Mouse (Mus musculus): ENCODE measurements at regions not wholly inside any gene's neighbourhood (a gene's known extent, or its start where the extent isn't known, plus 50 kb on each side); places are given as distances from the start of the nearest gene placed in this dataset.
A peak's percentile ranks its signal among the peaks of the same experiment; 100 is the strongest.
"Not testable (repeated sequence)": the region's sequence is repeated elsewhere in the genome, so short reads cannot be mapped to it uniquely, and the experiment has no call there.

DNA sequence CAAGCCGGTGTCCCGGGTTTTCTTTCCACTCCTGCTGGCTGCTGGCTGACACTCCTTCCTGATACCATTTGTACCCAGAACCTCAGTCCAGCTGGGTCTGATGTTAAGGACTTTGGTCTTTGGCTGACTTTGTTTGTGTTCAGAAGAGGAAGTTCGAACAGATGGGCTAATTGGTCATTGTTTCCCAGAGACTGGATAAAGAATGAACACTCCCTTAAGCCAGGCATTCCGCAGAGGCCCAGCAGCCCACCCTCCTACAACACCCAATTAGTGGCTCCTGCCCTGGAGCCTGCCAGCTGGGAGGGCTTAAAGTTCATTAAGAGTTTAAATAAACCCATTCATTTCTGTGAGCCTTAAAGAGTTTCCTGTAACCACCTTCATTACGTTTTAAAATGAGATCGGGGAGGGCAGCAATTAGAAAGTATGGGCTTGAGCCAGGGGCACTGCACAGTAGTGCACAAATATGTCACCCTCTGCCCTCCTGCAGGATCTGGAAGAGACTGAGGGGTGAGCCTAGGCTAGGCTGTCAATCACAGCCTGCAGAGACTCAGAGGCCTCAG is 257.9 kb downstream of the Ajap1 start:
- no peak for DNase-seq

DNA sequence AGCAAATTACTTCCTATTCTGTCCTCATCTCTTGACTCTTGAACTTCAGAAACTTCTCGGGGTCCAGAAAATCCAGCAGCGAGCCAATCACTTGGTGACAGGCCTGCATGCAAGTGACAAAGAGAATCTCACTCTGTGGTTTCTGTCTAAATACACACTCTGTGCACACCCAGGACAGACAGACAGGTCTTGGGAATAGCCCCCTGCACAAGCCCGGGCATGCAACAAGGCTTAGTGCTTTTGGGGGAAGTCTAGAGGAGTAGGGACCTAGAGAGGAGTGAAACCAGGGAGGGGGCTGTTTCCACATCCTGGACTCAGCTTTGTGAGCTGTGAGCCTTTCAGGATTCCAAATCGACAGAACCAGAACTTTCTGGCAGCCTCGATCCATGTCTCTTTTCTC is 259.6 kb downstream of the Ajap1 start:
- no peak for DNase-seq

DNA sequence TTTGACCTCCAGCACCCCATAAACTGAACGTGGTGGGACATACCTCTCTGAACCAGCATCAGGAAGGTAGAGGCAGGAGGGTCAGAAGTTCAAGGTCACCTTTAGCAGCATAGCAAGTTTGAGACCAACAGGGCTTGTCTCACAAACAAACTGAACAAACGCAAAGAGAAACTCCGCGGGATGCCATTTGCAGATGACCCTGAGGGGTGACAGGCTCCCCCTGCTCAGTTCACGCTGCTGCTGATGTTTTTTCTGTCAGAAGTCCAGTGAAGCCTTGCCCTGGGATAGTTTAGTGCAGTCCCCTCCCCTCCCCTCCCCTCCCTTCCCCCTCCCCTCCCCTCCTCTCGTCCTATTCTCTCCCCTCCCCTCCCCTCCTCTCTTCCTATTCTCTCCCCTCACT is 262.1 kb downstream of the Ajap1 start:
- no peak for DNase-seq

DNA sequence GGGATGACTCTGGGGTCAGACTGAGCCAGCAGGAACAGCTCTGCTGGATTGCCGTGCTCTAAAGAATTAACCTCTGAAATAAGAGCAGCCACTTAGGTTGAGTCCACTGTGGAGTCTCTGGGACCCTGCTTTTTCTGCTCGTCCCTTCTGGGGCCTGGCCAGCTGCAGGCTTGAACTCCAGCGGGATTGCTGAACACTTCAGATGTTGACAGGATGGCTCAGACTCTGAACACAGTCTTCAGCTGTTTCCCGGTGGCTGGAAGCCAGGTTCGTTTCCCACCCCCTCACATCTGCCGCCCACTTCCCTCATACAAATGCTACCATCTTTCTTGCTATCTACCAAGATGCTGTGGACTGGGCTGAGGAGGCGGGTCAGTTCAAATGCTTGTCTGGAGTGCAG is 262.5 kb downstream of the Ajap1 start:
- DNase-seq = no peak

DNA sequence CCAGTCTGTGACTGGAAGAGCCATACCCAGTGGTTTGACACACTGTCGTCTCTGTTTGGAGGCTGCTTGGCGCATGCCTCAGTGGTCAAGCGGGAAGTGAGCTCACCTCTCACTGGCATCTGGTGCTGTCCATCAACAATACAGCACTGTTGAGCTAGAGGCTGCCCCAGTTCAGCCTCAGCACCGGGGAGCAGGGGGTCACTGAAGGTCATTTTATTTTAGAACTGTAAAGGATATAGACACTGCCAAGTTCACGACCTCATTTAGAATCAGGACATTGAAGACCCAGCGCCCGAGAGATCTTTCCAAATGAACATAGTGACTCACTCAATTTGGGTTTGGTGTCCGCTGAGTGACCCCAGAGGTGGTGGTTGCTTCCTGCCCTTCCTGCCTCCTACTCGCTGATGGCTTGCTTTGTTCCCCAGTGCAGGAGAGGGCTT is 265.1 kb downstream of the Ajap1 start:
- DNase-seq = peak; percentile 19

DNA sequence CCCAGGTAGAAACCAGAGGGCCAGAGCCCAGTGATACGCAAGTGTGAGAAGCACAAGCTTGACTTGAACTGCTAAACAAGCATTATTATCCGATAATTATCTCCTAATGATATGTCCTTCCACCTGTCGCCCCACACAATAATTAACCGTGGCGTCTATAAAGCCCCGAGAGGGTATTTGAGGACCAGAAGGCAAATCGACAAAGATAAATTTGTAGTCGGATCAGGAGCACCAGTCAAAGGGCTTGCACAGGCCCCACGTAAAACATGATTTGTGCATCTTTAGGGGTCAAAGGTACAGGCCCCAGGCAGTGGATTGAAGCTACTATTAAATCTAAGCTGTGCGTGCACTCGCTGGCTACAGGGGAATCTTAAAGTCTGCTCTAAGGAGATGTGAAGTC is 270.5 kb downstream of the Ajap1 start:
- no peak for DNase-seq

DNA sequence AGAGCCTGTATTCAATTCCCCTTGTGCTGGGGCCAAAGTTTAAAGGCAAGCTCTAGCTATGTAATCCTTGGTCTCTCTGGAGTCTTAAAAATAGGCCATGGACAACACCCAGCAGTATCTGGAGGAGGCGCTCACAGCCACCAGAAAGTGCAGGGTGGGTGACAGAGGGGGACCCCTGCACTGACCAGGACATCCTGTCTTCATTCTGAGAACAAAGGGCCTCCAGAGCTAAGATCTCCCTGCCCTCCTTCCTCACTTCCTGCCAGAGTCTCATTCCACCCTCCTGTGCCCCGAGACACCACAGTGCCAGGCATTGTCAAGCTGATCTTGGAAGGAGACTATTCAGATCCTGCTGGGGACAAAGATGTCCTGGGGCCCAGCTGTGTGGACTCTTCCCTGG is 273.8 kb downstream of the Ajap1 start:
- no peak for DNase-seq

DNA sequence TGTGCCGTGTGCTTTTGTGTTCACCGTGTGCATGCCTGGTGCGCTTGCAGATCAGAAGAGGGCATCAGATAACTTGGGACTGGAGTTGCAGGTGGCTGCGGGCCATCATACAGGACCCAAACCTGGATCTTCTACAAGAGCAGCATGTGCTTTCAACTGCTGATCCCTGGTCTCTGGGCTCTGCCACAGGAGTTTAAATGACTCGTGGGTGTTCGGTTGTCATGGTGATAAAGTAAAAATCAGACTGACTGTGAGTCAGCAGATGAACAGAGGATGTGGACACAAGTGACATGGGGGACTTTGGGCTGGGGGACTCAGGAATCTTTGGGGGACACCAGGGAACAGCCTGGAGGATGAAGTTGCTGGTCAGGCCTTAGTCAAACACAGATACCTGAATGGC is 274.4 kb downstream of the Ajap1 start:
- DNase-seq = no peak

DNA sequence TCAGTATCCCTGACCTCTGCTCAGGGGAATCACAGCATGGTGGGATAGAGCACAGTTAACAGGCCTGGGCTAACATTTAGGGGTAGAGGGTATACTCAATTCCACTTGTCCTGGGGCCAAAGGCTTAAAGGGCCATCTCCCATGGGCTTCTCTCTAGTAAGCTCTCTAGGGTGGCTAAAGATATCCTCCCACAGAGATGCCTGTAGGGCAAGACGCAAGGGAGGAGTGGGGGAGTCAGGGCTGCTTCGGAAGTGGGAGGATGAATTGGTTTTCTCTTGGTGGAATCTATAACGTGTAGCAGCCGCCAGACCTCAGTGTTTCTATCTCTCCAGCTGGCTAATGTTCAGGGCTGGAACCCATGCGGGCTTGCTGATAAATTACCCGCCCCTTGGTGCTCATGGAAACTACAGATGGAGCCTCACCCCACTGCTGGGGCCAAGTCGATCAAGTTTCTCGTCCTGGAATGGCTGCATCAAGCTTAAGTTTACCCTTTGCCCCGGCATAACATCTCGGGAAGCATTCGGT is 275.0 kb downstream of the Ajap1 start:
- no peak for DNase-seq

DNA sequence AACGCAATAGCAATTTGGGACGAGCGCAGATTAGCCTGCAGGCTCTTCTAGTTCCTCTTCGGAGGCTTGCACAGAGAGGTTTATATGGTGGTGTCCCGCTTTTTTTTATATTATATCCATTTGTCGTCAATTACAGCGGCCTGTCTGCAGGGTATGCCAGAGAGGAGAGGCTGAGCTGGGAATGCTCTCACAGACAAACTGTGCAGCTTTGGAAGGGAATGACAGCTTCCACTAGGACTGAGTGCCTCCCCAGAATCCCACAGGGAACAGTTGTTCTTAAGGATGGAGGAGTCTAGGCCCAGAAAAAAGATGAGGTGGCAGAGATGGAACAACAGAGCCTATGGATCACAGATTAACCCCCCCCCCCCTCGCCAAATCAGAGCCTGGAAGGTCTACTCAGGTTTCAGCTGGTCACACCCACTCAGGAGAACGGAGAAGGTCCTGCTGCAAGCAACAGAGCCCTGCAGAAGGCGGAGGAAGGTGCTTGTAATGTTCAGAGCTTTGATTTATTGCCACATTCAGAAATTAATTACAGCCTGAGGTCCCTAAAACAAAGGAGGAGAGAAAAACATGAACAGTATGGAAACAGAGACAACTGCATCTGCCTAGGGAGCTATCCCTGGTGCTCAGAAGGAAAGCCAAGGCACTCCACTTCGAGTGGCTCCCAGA is 275.7 kb downstream of the Ajap1 start:
- no peak for DNase-seq

DNA sequence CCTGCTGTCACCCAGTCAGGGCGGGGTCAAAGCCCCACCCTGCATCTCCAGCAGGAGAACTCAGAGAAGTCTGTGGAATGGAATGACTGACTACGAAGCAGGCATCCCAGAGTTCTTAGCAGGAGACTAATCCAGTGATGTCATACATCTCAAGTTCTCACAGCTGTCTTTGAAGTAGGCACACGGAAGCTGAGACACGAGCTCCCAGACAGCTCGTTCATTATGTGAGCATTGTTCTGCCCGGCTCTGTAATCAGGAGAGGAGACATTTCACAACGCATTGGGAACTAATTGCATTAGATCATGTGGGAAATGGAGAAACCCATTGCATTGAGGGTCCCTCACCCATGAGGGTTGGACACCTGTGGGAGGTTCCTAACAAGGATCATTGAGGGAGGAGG is 277.8 kb downstream of the Ajap1 start:
- DNase-seq = no peak

DNA sequence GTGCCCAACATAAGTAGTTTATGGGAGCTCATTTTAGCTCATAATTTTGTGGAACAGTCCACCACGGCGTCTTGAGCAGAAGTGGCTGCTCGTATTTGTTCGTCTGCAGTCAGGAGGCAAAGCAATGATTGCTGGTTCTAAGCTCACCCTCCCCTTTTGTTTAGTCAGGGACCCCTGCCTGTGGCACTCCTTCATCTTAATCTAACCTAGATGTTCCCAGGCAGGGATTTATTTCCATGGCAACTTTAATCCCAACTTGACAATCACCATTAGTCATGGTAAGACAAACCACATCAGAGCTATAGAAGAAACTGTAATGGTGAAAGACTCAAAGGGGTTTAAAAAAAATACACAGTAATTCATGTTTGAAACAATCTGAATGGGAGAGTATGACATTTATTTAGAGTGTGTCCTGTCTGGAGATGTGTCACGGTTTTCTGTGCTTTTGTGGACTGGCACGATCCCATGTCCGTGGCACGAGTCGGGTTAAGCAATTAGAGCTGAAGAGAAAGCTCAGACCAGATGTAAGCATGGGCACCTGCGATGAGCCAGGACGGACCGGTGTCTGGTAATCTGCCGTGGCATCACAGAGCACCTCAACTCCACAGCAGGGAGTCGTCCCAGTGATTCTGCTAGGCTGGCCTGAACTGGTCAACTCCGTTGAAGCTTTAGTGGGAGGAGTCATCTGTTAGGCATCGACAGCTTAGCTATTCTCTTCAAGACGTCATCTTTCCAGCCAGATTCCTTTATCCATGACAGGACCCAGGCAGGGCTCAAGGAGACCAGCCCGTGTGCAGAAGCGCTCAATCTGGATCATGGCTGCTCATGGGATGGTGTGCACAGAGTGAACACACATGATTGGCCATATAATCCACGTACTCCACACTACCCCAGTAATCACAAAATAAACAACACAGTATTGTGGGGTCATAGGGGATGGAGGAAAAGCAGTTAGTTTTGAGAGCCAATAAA is 281.5 kb downstream of the Ajap1 start:
- no peak for DNase-seq

DNA sequence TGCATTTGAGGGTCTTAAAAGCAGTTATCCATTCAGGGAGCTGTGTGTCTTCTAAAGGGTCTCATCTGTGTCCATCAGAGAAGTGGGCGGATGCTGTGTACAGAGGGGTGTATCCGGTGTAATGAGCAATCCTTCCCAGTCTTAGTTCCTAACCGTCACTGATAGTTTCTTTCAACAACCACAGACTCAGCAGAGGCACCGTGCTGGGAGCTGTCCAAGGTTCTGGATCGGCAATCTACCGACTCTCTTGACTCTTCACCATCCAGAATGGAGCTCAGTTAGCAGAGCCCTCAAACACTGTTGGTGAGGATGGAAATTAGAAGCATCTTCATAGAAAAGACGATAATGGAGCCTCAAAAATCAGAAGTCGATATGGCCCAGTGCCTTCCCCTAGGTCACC is 293.1 kb downstream of the Ajap1 start:
- DNase-seq = no peak

DNA sequence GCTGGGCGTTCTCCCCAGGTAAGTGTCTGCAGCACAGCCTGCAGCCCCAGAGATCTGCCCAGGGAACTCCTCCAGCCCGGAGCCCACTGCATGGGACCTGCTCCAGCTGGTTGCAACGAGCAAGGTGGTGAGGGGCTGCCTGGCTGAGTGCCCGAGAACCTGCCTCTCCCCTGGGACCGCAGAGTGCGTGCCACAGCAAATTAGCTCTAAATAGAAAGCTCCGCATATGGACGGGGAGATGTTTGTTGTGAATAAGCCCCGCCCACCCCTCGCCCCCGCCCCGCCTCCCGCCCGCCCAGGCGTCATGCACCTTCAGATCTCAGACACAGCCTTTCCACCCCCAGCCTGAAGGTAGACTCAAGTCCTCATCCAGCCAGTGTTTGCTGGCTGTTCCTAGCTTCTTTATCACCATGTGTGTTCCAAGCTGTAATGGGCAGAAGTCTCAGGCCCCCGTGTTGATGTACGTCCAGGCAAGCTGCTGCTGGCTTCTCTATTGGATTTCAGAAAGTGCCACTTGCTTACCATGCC is 294.0 kb downstream of the Ajap1 start:
- no peak for DNase-seq

DNA sequence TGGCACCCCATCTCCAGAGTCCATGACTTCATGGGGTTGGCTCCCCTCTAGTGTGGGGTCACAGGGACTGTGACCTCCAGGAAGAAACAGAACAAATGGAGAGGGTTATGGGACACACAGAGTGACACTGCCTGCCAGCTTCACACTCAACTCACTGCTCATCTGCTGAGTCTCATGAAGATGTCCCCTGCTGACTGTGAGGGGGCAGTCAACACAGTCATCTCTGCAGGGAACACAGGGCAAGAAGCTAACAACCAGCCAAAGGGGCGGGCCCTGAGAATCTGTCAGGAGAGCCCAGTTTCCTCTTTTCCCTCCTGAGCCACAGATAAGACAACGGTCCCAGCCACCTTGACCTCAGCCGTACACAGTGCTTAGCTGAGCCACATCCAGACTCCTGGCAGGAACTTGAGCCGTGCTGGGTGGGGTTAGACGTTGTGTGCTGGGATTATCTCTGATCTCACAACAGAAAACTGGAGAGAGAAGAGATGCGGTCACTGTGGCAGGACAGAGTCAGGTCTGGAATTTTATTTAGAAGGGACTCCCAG is 294.6 kb downstream of the Ajap1 start:
- DNase-seq = no peak

DNA sequence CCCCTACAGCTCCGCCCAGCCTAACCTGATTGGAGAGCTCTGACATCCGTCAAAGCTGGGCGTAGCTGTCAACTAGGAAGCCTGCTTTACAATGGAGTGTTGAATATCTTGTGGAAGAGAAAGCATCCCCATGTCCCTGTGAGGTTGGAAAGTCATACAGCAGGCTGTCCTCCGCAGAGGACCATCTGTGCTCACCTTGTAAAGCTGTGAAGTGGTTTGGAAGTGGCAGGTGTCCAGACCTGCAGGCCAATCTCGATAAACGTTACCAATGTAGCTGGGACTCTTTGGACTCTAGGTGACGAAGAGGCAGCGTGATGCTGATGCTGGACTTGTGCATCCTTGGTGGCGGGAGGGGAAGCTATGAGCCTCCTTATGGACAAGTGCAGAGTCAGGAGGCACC is 305.1 kb downstream of the Ajap1 start:
- DNase-seq = peak; percentile 41

DNA sequence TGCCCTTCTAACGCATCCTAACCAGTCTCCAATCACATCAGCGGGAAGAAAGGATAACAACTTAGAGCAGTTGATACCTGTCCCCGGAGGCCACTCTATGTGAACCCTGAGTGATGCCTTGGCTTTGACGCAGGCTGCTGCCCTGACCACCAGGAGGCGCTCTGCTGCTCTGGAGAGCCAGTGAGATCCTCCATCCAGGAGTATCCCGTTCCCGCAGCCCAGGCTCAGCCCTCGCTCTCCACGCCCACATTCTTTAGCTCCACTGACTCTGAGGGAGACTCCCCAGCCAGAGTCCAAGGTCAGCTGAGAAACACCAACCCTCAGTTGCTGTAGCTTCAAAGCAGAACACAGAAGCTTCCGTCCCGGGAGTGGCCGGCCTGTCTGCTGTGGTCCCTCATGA is 307.0 kb downstream of the Ajap1 start:
- DNase-seq = peak; percentile 24

DNA sequence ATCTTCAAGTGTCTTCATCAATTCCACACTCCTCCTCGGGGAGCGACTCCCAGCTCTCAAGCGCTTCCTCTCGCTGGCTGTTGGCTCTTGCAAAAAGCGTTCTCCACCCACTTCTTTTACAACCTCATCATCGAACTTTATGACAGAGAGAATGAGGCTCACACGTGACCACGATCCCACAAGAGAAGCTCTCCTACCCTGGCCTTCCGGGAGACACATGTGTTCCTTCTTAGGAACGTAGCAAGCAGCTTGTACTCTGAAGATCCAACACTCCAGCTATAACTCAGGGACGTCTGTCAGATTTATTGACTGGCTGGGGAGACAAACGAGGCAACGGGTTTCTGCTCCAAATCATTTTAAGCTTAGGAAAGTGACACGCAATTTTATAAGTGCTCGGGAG is 307.5 kb downstream of the Ajap1 start:
- DNase-seq = no peak

DNA sequence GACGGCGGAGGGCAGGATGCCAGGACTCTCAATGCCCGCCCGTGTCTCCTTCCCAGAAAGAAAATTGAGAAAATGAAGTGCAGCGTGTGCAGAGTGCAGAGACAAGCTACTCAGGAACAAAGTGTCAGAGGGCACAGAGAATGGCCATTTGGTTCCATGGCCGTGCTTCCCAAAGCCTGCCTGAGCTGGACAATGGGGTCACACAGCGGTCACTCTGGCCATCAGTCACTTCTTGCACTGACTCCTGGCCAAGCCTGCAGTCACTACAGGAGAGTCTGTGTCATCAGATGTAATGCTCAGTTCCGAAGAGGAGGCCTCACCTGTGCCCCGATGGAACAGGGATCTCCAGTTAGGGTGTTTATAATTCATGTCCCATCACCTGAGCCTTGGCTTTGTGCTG is 312.6 kb downstream of the Ajap1 start:
- DNase-seq = no peak

DNA sequence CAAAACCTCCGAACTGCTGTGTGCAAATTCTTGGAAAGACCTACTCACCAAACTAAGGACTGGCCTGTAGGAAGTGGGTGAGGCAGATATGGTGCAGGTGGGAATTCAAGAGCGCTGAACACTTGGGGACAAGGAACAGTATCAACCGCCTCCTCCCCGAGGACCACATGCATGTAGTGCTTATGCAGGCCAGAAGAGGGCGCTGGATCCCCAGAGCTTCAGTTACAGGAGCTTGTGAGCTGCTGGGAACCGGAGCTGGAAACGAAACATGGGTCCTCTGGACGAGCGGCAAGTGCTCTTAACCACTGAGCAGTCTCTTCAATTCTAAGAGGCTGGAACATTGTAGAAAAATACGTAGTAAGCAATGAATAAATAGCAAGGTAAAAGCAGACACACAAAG is 317.8 kb downstream of the Ajap1 start:
- DNase-seq = no peak

DNA sequence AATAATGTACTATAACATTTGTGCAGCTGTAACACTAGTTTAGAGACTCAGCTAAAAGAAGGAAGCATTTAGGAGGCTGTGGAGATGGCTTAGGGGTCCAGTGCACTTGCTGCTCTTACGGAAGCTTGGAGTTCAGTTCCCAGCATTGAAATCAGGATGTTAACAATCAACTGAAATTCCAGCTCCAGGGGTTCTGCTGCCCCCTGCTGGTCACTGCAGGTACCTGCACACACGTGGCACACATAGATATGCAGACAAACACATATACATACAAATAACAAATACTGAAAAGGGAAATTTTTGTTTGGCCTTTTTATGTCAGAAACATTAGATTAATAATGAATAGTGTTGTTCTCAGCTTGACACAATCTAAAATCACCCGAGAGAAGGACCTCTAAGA is 322.5 kb downstream of the Ajap1 start:
- DNase-seq = no peak

DNA sequence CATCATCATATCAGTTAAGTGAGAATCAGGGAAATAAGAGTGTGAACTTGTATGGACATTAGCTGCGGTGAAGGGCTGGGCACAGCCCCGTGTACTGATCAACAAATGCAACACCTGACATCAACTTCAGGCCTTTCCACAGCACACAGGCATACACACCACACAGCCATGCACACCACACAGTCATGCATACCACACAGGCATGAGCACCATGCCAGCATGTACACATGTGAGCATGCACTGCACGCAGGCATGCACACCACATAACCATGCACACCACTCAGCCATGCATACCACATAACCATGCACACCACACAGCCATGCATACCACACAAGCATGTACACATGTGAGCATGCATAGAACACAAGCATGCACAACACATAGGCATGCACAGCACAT is 325.0 kb downstream of the Ajap1 start:
- no peak for DNase-seq

DNA sequence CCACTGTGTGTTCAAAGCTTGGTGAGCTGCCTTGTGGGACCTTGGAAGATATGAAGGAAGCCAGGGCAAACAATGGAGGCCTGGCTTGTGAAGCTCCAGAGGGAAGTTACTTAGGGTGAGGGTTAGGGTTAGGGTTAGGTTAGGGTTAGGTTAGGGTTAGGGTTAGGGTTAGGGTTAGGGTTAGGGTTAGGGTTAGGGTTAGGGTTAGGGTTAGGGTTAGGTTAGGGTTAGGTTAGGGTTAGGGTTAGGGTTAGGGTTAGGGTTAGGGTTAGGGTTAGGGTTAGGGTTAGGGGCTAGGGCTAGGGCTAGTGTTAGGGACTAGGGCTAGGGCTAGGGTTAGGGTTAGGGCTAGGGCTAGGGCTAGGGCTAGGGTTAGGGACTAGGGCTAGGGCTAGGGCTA is 329.7 kb downstream of the Ajap1 start:
- DNase-seq = not testable (repeated sequence)

Measured in cerebellum, adult 9-11 months (tissue).